Mouse (Mus musculus): Measurements from ENCODE around the gene Avl9. TPM values are rescaled to one million over a fixed set of nuclear protein-coding genes. Genes with fewer than 3 reads are reported as not detected.

The Avl9 gene
- polyA plus RNA-seq (2012; ENCODE audit: low replicate concordance) = 5.1 and 6.9 TPM in 2 replicates

DNA sequence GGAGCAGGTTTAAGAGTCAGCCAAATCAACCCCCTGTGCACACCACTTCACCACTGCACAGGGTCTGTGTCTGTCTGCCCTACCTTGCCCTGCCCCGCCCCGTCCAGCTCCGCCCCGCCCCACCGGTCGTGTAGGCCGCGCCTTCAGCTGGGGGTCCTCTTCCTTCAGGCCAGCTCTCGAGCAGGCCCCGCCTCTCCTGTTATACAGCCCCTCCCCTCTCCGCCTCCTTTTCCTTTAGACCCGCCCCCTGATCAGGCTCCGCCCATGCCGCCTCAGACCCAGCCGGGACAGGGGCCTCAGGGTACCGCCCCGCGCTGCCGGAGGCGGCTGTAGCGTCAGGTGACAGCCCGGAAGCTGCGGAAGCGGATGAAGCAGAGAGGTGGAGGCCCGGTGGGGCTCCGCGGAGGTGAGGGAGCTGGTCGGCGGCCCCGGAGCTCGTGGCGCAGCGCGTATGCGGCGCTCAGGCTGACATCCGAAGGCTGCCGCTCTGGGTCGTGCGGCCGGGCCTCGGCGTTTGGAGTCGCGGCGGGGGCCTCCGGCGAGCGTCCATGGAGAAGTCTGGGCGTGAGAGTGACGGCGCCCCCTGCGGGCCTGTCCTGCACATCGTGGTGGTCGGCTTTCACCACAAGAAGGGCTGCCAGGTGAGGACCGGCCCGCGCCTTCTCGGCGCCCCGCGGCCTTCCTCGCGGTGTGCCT is at the start of gene Avl9:
Gene Avl9 (plus strand): TSS at position 326 of the 696 bp plus-strand sequence.

DNA sequence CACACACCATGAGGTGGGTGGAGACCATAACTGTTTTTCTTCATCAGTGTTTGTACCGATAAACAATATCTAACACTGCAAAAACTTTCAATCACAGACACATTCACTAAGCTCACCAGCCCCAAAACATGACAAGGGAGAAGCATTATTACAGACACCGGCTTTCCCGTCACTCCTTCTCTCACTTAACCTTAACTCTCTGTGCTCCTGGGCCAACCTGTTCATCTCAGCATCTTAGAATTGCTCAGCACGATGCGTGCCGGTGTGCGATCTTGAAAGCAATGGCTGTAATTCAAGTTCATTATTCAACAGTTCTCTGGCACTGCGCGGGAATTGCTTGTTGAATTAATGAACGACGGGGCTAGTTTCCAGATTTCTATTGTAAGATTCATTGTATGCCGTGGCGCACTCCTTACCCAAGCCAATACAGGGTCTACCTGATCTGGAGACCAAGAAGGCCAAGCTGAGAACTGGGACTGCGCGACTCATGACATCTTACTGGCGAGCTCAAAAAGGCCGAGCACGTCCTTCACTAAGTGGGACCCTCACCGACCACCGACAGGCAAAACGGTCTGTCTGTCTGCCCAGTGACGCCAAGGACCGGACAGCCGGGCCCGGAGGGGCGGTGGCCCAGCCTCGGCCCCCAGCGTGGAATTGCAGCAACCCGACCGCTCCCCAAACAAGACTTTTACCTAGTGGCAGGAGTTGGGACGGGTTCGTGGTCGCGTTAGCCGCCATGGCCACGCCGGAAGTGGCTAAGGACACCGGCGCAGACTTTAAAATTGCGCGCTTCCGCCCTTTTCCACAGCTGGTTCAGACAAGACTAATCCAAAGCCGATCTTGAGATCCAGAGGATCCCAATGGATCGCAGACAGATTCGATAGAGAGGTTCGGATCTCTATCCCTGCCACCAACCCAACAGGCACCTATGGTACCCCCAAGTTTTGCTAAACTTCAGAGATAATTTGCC is 10.5 kb upstream of the Avl9 start, which contains the start of gene Lsm5:
Gene Lsm5 (minus strand): TSS at position 780 of the 970 bp plus-strand sequence.

DNA sequence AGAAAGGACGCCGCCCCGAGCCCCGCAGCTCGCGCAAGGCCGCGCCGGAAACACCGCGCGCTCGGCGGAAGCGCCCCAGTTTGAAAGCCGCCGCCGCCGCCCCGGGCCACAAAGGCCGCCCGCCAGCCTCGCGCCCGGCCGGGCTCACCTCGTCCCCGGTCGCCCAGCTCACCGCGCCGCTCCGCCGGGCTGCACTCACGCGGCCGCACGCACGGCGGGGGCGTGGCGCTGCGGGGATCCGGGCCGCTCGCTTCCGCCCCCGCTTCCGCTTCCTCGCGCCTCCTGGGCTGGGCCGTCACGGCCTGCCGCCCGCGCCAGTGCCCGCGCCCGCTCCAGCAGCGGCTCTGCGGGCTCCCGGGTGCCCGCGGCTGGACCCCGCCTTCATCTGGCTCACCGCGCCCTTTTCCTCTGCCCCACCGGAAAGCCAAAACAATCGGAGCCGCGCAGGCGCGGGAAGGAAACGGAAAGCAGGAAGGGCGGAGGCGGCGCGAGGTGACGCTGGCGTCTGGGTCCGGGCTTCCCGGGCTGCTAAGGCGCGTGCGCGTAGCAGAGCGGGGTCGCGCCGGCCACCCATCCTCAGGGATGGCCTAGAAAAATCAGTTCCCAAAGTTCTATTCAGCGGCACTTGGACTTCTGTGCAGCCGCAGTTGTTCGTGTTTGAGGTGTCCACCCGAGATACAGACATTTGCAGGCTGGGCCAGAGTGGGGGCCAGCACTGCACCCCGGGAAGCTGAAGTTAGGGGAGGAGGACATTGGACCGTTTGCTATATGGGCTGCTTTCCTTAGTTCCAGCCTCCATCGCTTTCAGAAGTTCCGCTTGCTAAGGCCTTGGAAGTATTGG is 82.8 kb downstream of the Avl9 start, which contains the start of gene Kbtbd2:
Gene Kbtbd2 (minus strand): TSS at position 503 of the 841 bp plus-strand sequence.

Other genes with a start within 250 kb of the Avl9 start
- 0.06 and 0.08 TPM in 2 replicates for gene Pde1c, start 145.8 kb upstream of the Avl9 start, polyA plus RNA-seq (2012; ENCODE audit: low replicate concordance)
- gene Lsm5, start 10.2 kb upstream of the Avl9 start, polyA plus RNA-seq (2012; ENCODE audit: low replicate concordance) = not detected in 2 replicates
- gene Kbtbd2, start 82.9 kb downstream of the Avl9 start, polyA plus RNA-seq (2012; ENCODE audit: low replicate concordance) = 2.3 and 2.9 TPM in 2 replicates
- gene Fkbp9, start 117.2 kb downstream of the Avl9 start, polyA plus RNA-seq (2012; ENCODE audit: low replicate concordance) = 0.78 and 1.3 TPM in 2 replicates
- gene Nt5c3, start 209.0 kb downstream of the Avl9 start, polyA plus RNA-seq (2012; ENCODE audit: low replicate concordance) = 41.0 and 91.7 TPM in 2 replicates
- gene Vmn1r4, start 209.1 kb downstream of the Avl9 start, polyA plus RNA-seq (2012; ENCODE audit: low replicate concordance) = not detected in 2 replicates

Measured in leukemia stem cell, adult 10-12 weeks (primary cell).